Mouse (Mus musculus): ENCODE data around the gene Creb5. TPM values are rescaled to one million over a fixed set of nuclear protein-coding genes. Genes with fewer than 3 reads are reported as not detected.
"Not testable (repeated sequence)": the region's sequence is repeated elsewhere in the genome, so short reads cannot be mapped to it uniquely, and the experiment has no call there.

Gene Creb5
- polyA plus RNA-seq, 1 experiment from 2014 or later, result 7.9 TPM

DNA sequence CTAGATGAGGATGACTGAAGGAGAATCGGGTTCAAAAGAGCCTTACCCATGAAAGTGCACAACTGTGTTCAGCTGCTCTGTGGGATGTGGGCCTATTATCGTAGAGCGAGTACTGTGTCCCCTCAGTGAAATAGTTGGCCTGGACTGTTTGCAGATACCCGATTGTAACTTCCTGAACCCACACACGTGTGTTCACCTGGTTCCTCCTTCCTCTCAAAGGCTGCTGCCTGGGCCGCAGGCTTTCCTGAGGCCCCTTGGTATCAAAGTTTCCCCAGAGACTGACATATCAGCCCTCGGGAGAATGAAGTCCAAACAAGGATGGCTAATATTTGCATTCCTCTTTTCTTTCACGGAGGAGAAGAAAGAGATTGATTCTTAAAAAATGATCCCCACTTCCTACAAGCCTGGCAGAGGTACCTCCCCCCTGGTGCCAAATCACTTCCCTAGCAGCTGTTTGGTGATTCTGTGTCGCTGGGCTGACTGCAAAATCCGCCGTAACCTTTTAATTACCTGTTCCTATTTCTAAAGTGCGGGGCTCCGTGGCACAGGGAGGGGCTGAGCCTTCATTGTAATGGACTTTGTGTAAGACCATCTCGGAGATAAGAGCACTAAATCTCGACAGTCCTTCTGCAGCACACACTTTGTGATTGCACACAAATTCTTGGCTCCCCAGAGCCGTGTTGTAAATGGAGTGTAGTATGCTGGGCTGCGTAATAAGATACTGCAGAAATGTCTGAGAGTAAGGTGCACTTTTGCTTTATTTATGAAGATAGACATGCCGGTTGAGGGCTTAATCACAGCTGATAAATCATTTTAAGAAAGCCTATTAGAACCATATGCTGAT, 111.4 kb downstream of the Creb5 start:
- Histone ChIP-seq H3K36me3 (no peaks in the 10 kb centered on the region), H3K4me3 (no peak overlapping the region), H3K4me1 (peaks cover 32% of the 10 kb centered on the region), H3K9ac (no peak overlapping the region), H3K27ac (no peak overlapping the region), H3K9me3 (replicated peaks) (no peaks in the 10 kb centered on the region), H3K27me3 (no peaks in the 10 kb centered on the region), H3K4me2 (replicated peaks) (no peak overlapping the region)
- no peak for ATAC-seq (ENCODE audit: low FRiP score)
- WGBS, result 41% methylated on average over 18 of the region's 18 CpGs

DNA sequence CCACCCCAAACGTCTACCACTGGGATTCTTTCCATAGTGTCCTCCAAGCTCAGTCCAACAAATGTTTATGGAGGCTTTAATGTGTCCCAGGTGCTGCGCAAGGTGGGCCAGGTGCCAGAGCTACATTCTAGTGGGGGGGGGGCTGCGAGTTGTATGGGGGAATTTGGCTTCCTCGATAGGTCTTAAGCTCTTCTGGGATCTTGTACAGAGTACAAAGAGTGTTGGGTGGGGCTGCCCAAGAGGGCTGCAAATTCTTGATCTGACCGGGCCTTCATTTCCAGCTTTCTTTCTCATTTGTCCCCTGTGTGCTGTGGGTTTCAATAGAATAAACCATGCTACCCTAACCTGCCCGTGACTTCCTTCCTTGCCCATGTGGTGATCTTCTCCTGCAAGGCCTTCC, 114.3 kb downstream of the Creb5 start:
- 84% methylated on average over 6 of the region's 6 CpGs for WGBS
- Histone ChIP-seq H3K27me3 (no peaks in the 10 kb centered on the region), H3K4me2 (replicated peaks) (no peak overlapping the region), H3K4me3 (no peak overlapping the region), H3K9me3 (replicated peaks) (no peaks in the 10 kb centered on the region), H3K4me1 (peaks cover 11% of the 10 kb centered on the region), H3K9ac (no peak overlapping the region), H3K27ac (no peak overlapping the region), H3K36me3 (no peaks in the 10 kb centered on the region)
- ATAC-seq (ENCODE audit: low FRiP score), result no peak

DNA sequence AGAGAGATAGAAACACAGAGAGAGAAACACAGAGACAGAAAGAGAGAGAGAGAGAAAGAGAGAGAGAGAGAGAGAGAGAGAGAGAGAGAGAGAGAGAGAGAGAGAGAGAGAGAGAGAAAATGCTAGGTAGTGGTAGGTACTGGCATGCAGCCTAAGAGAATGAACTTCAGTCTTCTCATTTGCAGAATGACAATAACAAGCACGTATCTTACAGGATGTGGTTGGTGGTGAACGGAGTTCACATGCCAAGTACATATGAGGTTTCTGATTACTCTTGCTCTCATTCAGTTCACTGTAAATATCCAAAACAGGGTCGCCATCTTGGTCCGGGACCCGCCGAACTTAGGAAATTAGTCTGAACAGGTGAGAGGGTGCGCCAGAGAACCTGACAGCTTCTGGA, 115.5 kb downstream of the Creb5 start:
- H3K36me3 ChIP-seq; H3K9me3 ChIP-seq (replicated peaks); H3K9ac ChIP-seq; H3K4me3 ChIP-seq; H3K27me3 ChIP-seq; H3K4me2 ChIP-seq (replicated peaks); H3K27ac ChIP-seq; ATAC-seq (ENCODE audit: low FRiP score): not testable (repeated sequence)
- H3K4me1 ChIP-seq, result peaks cover 11% of the 10 kb centered on the region
- 98% methylated on average over 7 of the region's 7 CpGs for WGBS

DNA sequence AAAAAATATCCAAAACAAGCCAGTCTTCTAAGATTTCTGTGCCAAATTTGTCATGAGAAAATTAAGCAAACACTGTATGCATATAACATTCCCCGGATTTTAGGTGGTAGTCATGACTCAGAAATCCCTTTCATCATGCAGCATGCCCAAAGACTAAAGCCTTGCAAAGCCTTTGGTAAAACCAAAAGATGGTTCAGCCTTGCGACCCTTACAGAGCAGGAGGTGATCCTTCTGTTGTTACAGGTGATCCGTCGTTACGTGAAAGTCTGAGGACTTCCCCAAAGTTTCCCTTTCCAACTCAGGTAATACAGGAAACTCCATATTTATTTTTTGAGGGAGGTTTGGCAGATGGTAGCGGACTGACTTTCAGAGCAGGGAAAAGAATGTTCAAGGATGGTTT, 122.1 kb downstream of the Creb5 start:
- Histone ChIP-seq H3K4me1 (no peaks in the 10 kb centered on the region), H3K9me3 (replicated peaks) (no peaks in the 10 kb centered on the region), H3K9ac (no peak overlapping the region), H3K36me3 (no peaks in the 10 kb centered on the region), H3K4me2 (replicated peaks) (no peak overlapping the region), H3K4me3 (no peak overlapping the region), H3K27ac (no peak overlapping the region), H3K27me3 (no peaks in the 10 kb centered on the region)
- no peak for ATAC-seq (ENCODE audit: low FRiP score)
- 90% methylated on average over 6 of the region's 6 CpGs for WGBS

DNA sequence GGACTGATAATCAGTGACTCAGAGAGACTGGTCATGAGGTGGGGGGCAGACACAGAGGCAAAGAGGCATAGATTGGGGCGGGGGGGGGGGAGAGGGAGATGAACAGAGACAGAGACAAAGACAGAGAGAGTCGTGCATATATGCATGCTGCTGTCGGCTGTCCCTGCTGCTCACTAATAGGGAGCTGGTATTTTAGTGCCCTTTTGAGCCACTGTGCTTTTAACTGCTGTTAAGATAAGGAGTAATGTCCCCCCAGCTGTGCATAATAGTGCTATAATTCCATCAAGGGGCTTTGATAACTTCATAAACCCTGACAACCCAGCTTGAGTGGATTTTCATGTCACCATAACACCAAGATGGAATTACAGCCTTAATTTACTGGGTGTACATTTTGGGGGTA, 134.3 kb downstream of the Creb5 start:
- no peaks in the 10 kb centered on the region for H3K9me3 ChIP-seq (replicated peaks)
- no peak overlapping the region for H3K4me3 ChIP-seq
- no peaks in the 10 kb centered on the region for H3K4me1 ChIP-seq
- H3K36me3 ChIP-seq, result no peaks in the 10 kb centered on the region
- H3K27me3 ChIP-seq, result no peaks in the 10 kb centered on the region; the same call in 1 of the 2 replicates
- ATAC-seq (ENCODE audit: low FRiP score), result no peak
- no peak overlapping the region for H3K4me2 ChIP-seq (replicated peaks)
- WGBS, result 54% methylated on average over 2 of the region's 3 CpGs
- no peak overlapping the region for H3K9ac ChIP-seq
- no peak overlapping the region for H3K27ac ChIP-seq

DNA sequence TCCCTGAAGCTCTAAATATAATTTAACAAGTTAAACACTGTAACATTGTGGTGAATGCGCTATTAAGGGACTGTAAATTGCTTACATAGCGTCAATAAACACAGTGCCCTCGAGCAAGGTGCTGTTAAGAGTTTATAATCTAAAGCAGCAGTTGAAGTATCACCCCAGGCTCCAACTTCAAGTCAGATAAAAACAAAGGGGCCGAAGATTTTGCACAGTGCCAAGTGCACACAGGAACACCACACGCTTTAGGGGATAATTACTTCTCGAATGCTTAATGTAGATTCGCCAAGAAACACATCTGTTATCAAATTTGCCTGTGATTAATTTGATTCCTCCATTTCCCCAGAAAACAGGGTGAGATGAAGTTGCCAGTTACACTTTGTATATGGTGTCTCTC, 142.3 kb downstream of the Creb5 start:
- H3K9me3 ChIP-seq (replicated peaks), result no peaks in the 10 kb centered on the region
- no peaks in the 10 kb centered on the region for H3K36me3 ChIP-seq
- 65% methylated on average over 7 of the region's 7 CpGs for WGBS
- no peak overlapping the region for H3K9ac ChIP-seq
- no peak overlapping the region for H3K27ac ChIP-seq
- peaks cover 15% of the 10 kb centered on the region; the same call in 1 of the 2 replicates for H3K4me1 ChIP-seq
- H3K4me2 ChIP-seq (replicated peaks), result no peak overlapping the region
- no peaks in the 10 kb centered on the region; the same call in 1 of the 2 replicates for H3K27me3 ChIP-seq
- no peak for ATAC-seq (ENCODE audit: low FRiP score)
- H3K4me3 ChIP-seq, result no peak overlapping the region

DNA sequence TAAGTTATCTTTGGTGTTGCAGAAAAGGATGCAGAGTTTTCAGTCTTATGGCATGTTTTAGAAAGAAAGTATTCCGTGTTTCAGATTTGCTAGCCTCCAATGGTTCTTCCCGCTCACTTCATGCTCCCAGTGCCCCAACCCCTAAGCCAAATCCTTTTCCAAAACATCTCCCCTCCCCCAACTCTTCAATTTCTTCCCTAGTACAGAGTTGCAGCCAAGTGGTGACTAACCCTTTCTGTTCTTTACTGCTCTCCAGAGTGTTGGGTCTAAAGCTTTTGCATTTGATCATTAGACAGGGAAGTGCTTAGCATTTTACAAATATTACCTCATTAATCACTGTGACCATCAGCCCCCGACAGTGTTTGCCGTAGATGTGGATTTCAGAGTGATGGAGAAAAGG, 142.8 kb downstream of the Creb5 start:
- H3K27me3 ChIP-seq, result no peaks in the 10 kb centered on the region; the same call in 1 of the 2 replicates
- H3K36me3 ChIP-seq, result no peaks in the 10 kb centered on the region
- peaks cover 15% of the 10 kb centered on the region; the same call in 1 of the 2 replicates for H3K4me1 ChIP-seq
- H3K9me3 ChIP-seq (replicated peaks), result no peaks in the 10 kb centered on the region
- H3K4me2 ChIP-seq (replicated peaks), result no peak overlapping the region
- H3K4me3 ChIP-seq, result no peak overlapping the region
- no peak overlapping the region for H3K27ac ChIP-seq
- WGBS, result 70% methylated on average over 4 of the region's 4 CpGs
- no peak overlapping the region for H3K9ac ChIP-seq
- ATAC-seq (ENCODE audit: low FRiP score), result no peak

DNA sequence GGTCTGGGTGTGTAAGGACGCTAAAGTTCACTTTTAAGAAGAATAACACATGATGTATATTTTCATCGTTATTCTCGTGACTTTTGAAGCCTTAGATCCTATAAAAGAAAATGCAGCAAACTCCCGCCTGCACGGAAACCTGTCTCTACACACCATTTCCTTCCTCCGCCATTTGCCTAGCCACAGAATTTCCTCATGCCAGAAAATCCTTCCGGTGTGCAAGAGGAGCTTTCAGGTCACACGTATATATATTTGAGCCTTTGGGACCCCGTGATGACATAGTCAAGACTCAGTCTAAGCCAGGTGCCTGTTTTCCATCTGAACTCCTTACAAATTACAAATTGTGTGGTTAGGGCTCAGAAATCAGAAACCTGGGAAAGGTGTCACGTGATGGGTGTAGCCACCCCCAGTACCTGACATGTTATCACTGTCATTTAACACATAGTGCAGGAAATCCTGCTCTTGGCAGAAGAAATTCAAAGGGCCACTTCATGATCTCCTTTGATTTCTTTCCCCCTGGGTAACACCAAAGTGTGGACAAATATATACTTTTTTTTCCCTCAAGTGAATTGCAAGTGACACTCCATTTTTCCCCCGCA, 158.9 kb downstream of the Creb5 start:
- no peak for ATAC-seq (ENCODE audit: low FRiP score)
- 88% methylated on average over 11 of the region's 11 CpGs for WGBS
- no peaks in the 10 kb centered on the region for H3K27me3 ChIP-seq

DNA sequence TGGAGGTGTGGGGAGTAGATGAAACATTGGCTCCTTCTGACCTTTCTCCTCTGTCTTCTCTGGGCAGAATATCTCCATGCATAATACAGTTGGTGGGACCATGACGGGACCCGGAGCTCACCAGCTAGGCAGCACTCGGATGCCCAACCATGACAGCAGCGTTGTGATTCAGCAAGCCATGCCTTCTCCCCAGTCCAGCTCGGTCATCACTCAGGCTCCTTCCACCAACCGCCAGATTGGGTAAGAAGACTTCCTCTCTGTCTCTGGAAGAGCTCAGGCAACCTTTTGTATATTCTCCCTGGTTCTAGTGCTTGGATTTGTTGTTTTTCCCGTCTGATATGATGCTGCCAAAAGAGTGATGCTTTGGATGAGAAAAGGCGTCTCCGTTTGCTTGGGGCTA, 160.4 kb downstream of the Creb5 start:
- no peak overlapping the region for H3K27ac ChIP-seq
- H3K4me3 ChIP-seq, result no peak overlapping the region
- H3K9me3 ChIP-seq (replicated peaks), result no peaks in the 10 kb centered on the region
- no peak for ATAC-seq (ENCODE audit: low FRiP score)
- WGBS, result 91% methylated on average over 9 of the region's 9 CpGs
- H3K4me1 ChIP-seq, result peaks cover 21% of the 10 kb centered on the region
- H3K4me2 ChIP-seq (replicated peaks), result no peak overlapping the region
- H3K9ac ChIP-seq, result no peak overlapping the region
- no peaks in the 10 kb centered on the region for H3K36me3 ChIP-seq
- H3K27me3 ChIP-seq, result no peaks in the 10 kb centered on the region

More for the DNA sequence above, 158.9 kb downstream of the Creb5 start:
- H3K9me3 ChIP-seq (replicated peaks), result no peaks in the 10 kb centered on the region
- H3K4me2 ChIP-seq (replicated peaks), result no peak overlapping the region
- no peaks in the 10 kb centered on the region for H3K36me3 ChIP-seq
- peaks cover 13% of the 10 kb centered on the region for H3K4me1 ChIP-seq
- H3K4me3 ChIP-seq, result no peak overlapping the region
- H3K27ac ChIP-seq, result no peak overlapping the region
- no peak overlapping the region for H3K9ac ChIP-seq

DNA sequence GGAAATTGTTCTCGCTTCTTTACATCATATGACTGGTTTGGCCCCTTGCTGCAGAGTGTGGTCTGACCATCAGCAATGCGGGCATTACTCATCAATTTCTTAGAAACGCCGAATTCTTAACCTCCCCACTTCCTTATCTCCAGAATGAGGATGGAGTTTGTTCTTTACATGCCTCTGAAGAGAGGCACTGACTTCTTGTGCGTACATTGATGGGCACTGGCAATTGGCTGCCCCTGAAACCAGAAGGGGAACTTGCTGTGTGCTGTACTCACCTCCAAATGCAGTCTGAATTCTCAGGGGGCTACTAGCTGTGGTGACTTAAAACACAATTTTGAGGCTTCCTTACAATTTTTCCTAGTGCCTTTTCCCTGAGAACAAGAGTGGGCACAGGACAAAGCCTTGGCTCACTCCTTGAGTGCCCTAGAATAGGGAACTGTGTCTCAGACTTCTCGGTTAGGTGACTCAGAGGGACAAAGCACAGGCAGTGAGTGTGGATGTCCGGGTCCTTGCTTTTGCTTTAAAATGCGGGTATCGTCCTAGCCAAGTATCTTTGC, 161.3 kb downstream of the Creb5 start:
- Histone ChIP-seq H3K27me3 (no peaks in the 10 kb centered on the region), H3K9me3 (replicated peaks) (no peaks in the 10 kb centered on the region), H3K27ac (no peak overlapping the region), H3K36me3 (no peaks in the 10 kb centered on the region), H3K4me2 (replicated peaks) (no peak overlapping the region), H3K4me1 (peaks cover 22% of the 10 kb centered on the region), H3K9ac (no peak overlapping the region), H3K4me3 (no peak overlapping the region)
- 82% methylated on average over 9 of the region's 9 CpGs for WGBS
- no peak for ATAC-seq (ENCODE audit: low FRiP score)

DNA sequence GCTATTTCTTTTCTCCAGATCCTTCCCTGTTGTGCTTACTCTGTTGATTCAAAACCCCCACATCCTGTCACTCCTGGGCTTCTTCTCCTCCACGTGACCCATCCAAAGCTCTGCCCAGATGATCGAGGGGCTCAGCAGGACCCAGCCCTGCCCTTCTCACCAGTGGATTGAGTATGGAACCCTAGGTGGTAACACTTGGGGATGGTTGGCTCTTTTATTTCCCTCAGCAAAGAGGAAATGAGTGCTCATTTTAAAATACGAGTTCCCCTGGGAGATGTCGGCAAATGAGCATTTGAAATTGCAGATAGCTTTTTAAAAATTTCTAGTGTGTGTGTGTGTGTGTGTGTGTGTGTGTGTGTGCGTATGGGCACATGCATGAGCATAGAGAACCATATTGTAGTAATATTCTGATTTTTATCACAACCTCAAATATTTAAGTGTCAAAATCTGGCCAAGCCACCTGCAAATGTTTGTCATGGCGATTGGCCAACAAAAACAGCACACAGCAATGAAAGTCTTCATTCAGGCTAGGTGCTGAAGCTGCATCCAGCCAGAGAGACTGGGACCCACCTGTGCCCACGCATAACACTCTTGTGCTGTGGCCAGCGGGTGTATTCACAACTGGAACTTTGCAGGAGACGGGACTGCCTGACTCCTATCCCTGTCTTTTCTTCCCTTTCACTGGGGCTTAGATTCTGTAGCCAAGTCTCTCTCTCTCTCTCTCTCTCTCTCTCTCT, 162.5 kb downstream of the Creb5 start:
- Histone ChIP-seq H3K4me2 (replicated peaks) (no peak overlapping the region), H3K4me1 (peaks cover 22% of the 10 kb centered on the region), H3K27ac (no peak overlapping the region), H3K27me3 (no peaks in the 10 kb centered on the region), H3K9me3 (replicated peaks) (no peaks in the 10 kb centered on the region), H3K4me3 (no peak overlapping the region), H3K36me3 (no peaks in the 10 kb centered on the region), H3K9ac (no peak overlapping the region)
- WGBS, result 56% methylated on average over 9 of the region's 9 CpGs
- ATAC-seq (ENCODE audit: low FRiP score), result no peak

DNA sequence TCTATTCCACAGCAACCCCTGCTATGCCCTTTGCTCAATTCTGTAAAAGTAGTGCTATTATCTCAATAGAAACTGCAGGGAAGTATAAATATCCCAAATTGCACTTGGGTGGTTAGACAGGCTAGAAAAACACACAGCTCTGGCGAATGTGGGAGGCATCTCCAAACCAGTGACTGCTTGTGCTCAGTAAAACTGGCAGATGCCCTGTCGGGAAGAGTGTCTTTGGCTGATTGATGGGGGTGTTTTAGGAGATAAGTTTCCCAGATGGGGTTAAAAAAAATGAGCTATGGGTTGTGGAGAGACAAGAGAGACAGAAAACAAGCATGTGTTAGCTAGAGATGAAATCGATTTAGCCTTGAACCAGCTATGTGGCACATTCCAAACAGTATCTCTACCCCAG, 163.4 kb downstream of the Creb5 start:
- Histone ChIP-seq H3K36me3 (no peaks in the 10 kb centered on the region), H3K27me3 (no peaks in the 10 kb centered on the region), H3K9me3 (replicated peaks) (no peaks in the 10 kb centered on the region), H3K4me3 (no peak overlapping the region), H3K27ac (no peak overlapping the region), H3K4me2 (replicated peaks) (no peak overlapping the region), H3K4me1 (peaks cover 22% of the 10 kb centered on the region), H3K9ac (no peak overlapping the region)
- no peak for ATAC-seq (ENCODE audit: low FRiP score)
- WGBS, result 54% methylated on average over 3 of the region's 3 CpGs
